Mouse (Mus musculus): ENCODE measurements around the gene Tcl1b2. TPM values are rescaled to one million over a fixed set of nuclear protein-coding genes. Genes with fewer than 3 reads are reported as not detected.
"Not testable (repeated sequence)": the region's sequence is repeated elsewhere in the genome, so short reads cannot be mapped to it uniquely, and the experiment has no call there.

The Tcl1b2 gene
- polyA plus RNA-seq, 1 experiment from 2014 or later: not detected

GRCm38 (mm10) chr12:105173366-105173765, 27.6 kb downstream of the Tcl1b2 start:
- Histone ChIP-seq H3K27ac (ENCODE audit: low read length) (no peak overlapping the region), H3K27me3 (replicated peaks; ENCODE audit: insufficient read depth, low read length) (no peaks in the 10 kb centered on the region), H3K36me3 (ENCODE audit: insufficient read depth, low read length) (no peaks in the 10 kb centered on the region), H3K4me3 (ENCODE audit: low read depth, low read length) (no peak overlapping the region), H3K4me1 (ENCODE audit: insufficient read depth, low read depth, low read length) (no peaks in the 10 kb centered on the region), H3K9me3 (ENCODE audit: low read length) (no peaks in the 10 kb centered on the region), H3K4me2 (replicated peaks; ENCODE audit: low read depth, low read length) (no peak overlapping the region), H3K9ac (replicated peaks; ENCODE audit: low read depth) (no peak overlapping the region)
- WGBS: 58% methylated on average over 2 of the region's 2 CpGs
- TF ChIP-seq EP300 (IDR thresholded peaks at IDR 0.05): no peak
- TF ChIP-seq CTCF (IDR thresholded peaks at IDR 0.05): no peak
- peak; percentile 27 for DNase-seq (ENCODE audit: low spot score)
- ATAC-seq: peak; percentile 56

- H3K27ac ChIP-seq (ENCODE audit: low read length); H3K4me1 ChIP-seq (ENCODE audit: insufficient read depth, low read depth, low read length); DNase-seq (ENCODE audit: low spot score); H3K4me3 ChIP-seq (ENCODE audit: low read depth, low read length); H3K4me2 ChIP-seq (replicated peaks; ENCODE audit: low read depth, low read length); H3K36me3 ChIP-seq (ENCODE audit: insufficient read depth, low read length); H3K9me3 ChIP-seq (ENCODE audit: low read length); H3K9ac ChIP-seq (replicated peaks; ENCODE audit: low read depth); H3K27me3 ChIP-seq (replicated peaks; ENCODE audit: insufficient read depth, low read length); ATAC-seq: not testable (repeated sequence)
- TF ChIP-seq CTCF (IDR thresholded peaks at IDR 0.05): peak; percentile 38
- 34% methylated on average over 2 of the region's 2 CpGs for WGBS
Measured at GRCm38 (mm10) chr12:105174318-105174717, 28.5 kb downstream of the Tcl1b2 start.

GRCm38 (mm10) chr12:105176044-105176443, 30.2 kb downstream of the Tcl1b2 start, which contains the start of gene Tcl1b5:
TSS of gene Tcl1b5 (plus strand) at chr12:105176344.
- ATAC-seq; H3K27ac ChIP-seq (ENCODE audit: low read length); H3K9me3 ChIP-seq (ENCODE audit: low read length); H3K27me3 ChIP-seq (replicated peaks; ENCODE audit: insufficient read depth, low read length); H3K36me3 ChIP-seq (ENCODE audit: insufficient read depth, low read length); H3K4me3 ChIP-seq (ENCODE audit: low read depth, low read length); H3K4me2 ChIP-seq (replicated peaks; ENCODE audit: low read depth, low read length); H3K9ac ChIP-seq (replicated peaks; ENCODE audit: low read depth); H3K4me1 ChIP-seq (ENCODE audit: insufficient read depth, low read depth, low read length); DNase-seq (ENCODE audit: low spot score): not testable (repeated sequence)
- WGBS: 46% methylated on average over 3 of the region's 3 CpGs

GRCm38 (mm10) chr12:105181040-105181644, 35.3 kb downstream of the Tcl1b2 start:
- not testable (repeated sequence) for H3K27me3 ChIP-seq (replicated peaks; ENCODE audit: insufficient read depth, low read length); H3K27ac ChIP-seq (ENCODE audit: low read length); H3K4me1 ChIP-seq (ENCODE audit: insufficient read depth, low read depth, low read length); H3K36me3 ChIP-seq (ENCODE audit: insufficient read depth, low read length); H3K4me2 ChIP-seq (replicated peaks; ENCODE audit: low read depth, low read length); H3K4me3 ChIP-seq (ENCODE audit: low read depth, low read length); ATAC-seq; H3K9ac ChIP-seq (replicated peaks; ENCODE audit: low read depth); H3K9me3 ChIP-seq (ENCODE audit: low read length); DNase-seq (ENCODE audit: low spot score)
- 52% methylated on average over 4 of the region's 4 CpGs for WGBS

GRCm38 (mm10) chr12:105188980-105189379, 43.2 kb downstream of the Tcl1b2 start:
- not testable (repeated sequence) for H3K27ac ChIP-seq (ENCODE audit: low read length); H3K4me2 ChIP-seq (replicated peaks; ENCODE audit: low read depth, low read length); H3K9me3 ChIP-seq (ENCODE audit: low read length); H3K27me3 ChIP-seq (replicated peaks; ENCODE audit: insufficient read depth, low read length); H3K4me3 ChIP-seq (ENCODE audit: low read depth, low read length); H3K4me1 ChIP-seq (ENCODE audit: insufficient read depth, low read depth, low read length); H3K9ac ChIP-seq (replicated peaks; ENCODE audit: low read depth); H3K36me3 ChIP-seq (ENCODE audit: insufficient read depth, low read length); DNase-seq (ENCODE audit: low spot score); ATAC-seq
- peak; percentile 43 for TF ChIP-seq CTCF (IDR thresholded peaks at IDR 0.05)
- WGBS: 35% methylated on average over 2 of the region's 2 CpGs

- not testable (repeated sequence) for H3K27me3 ChIP-seq (replicated peaks; ENCODE audit: insufficient read depth, low read length); H3K27ac ChIP-seq (ENCODE audit: low read length); H3K9me3 ChIP-seq (ENCODE audit: low read length); H3K4me2 ChIP-seq (replicated peaks; ENCODE audit: low read depth, low read length); H3K9ac ChIP-seq (replicated peaks; ENCODE audit: low read depth); H3K4me3 ChIP-seq (ENCODE audit: low read depth, low read length); ATAC-seq; DNase-seq (ENCODE audit: low spot score); H3K4me1 ChIP-seq (ENCODE audit: insufficient read depth, low read depth, low read length); H3K36me3 ChIP-seq (ENCODE audit: insufficient read depth, low read length)
- WGBS: 90% methylated on average over 6 of the region's 6 CpGs
Measured at GRCm38 (mm10) chr12:105190743-105191142, 44.9 kb downstream of the Tcl1b2 start, which contains the start of gene Tcl1b3. TSS of gene Tcl1b3 (plus strand) at chr12:105191043.

GRCm38 (mm10) chr12:105199684-105200497, 54.1 kb downstream of the Tcl1b2 start:
- not testable (repeated sequence) for H3K27ac ChIP-seq (ENCODE audit: low read length); DNase-seq (ENCODE audit: low spot score); H3K27me3 ChIP-seq (replicated peaks; ENCODE audit: insufficient read depth, low read length); H3K4me3 ChIP-seq (ENCODE audit: low read depth, low read length); H3K4me2 ChIP-seq (replicated peaks; ENCODE audit: low read depth, low read length); H3K36me3 ChIP-seq (ENCODE audit: insufficient read depth, low read length); H3K4me1 ChIP-seq (ENCODE audit: insufficient read depth, low read depth, low read length); ATAC-seq; H3K9ac ChIP-seq (replicated peaks; ENCODE audit: low read depth); H3K9me3 ChIP-seq (ENCODE audit: low read length)
- WGBS: 65% methylated on average over 7 of the region's 7 CpGs

GRCm38 (mm10) chr12:105201657-105202056, 55.8 kb downstream of the Tcl1b2 start, which contains the start of gene Tcl1b4:
TSS of gene Tcl1b4 (plus strand) at chr12:105201957.
- WGBS: 71% methylated on average over 1 of the region's 1 CpGs
- not testable (repeated sequence) for DNase-seq (ENCODE audit: low spot score); H3K4me3 ChIP-seq (ENCODE audit: low read depth, low read length); H3K4me2 ChIP-seq (replicated peaks; ENCODE audit: low read depth, low read length); H3K36me3 ChIP-seq (ENCODE audit: insufficient read depth, low read length); H3K9ac ChIP-seq (replicated peaks; ENCODE audit: low read depth); H3K4me1 ChIP-seq (ENCODE audit: insufficient read depth, low read depth, low read length); ATAC-seq; H3K27ac ChIP-seq (ENCODE audit: low read length); H3K27me3 ChIP-seq (replicated peaks; ENCODE audit: insufficient read depth, low read length); H3K9me3 ChIP-seq (ENCODE audit: low read length)
